Mouse (Mus musculus) cortical plate, adult 2 months (tissue): ENCODE results near the gene Atpaf2.

ENCODE experiments used
- CTCF ChIP-seq: fragments of 200-500 bp; IDR thresholded peaks from 2 replicates; pipeline ENCODE4 v1.5.1; 2011; ENCODE audit warnings: mild to moderate bottlenecking, control low read depth, low read length; ENCODE audit not compliant: insufficient read depth; ENCODE audit errors: extremely low read depth
- POLR2A ChIP-seq: fragments of 200-500 bp; IDR thresholded peaks from 2 replicates; pipeline ENCODE4 v1.6.1; 2011; ENCODE audit warnings: mild to moderate bottlenecking, low read length, control low read depth; ENCODE audit not compliant: insufficient read depth; ENCODE audit errors: extremely low read depth

- TF ChIP-seq POLR2A, result no peak
- no peak for TF ChIP-seq CTCF
These were observed 15.2 kb upstream of the Atpaf2 start for GRCm38 (mm10) chr11:60433501-60433900.
